Mouse (Mus musculus) monocyte, adult 59 days (primary cell): Measurements from ENCODE around the gene Camk1. TPM values are rescaled to one million over a fixed set of nuclear protein-coding genes. Genes with fewer than 3 reads are reported as not detected.

ENCODE experiments used
- total RNA-seq, 2 experiments: library from RNA; stranded (reverse); gene quantifications; one replicate each; pipeline ENCODE4 v1.2.4; 2023

Camk1 gene
- 10 to 100 TPM; 54.0 to 54.8 TPM for total RNA-seq

DNA sequence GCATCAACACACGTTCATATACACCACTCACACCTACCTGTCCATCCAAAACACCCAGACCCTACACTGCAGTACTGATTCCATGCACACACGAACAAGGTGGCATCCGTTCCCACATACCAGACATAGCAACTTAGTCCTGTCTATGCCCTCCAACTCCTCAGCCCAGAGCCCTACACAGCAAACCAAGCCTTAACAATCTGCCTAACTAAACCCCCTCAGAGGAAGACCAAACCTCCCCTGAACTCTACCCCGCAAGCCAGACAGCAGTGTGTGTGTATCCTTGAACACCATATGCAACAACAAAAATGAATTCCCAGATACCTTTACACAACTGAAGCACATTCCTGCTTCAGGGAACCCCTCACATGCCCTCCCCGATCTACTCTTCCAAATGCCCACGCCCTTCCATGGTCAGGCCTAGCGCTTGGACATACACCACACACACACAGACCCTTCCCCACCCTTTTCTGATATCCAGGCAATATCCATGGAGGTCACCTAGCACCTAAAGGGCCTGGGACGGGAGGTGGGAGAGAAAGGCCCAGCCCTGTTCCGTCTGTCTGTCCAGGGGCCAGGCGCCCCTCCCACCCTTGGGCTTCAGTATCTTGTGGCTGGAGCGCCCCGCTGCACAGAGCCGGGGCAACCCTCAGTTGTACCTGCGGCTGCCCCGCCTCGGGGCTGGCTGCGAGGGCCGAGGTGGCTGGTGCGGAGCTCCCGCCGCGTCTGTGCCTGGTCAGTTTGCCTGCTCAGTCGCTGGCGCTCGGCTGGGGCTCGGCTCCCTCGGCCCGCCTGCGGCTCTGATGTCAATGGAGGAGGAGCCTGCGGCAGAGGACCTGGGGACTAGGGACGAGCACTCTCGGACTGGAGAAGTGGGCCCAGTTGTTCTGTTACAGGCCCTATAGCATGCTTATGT is at the start of gene Camk1:
Camk1 (minus strand) TSS at position 808 of the 916 bp plus-strand sequence.

GRCm38 (mm10) chr6:113388960-113389359 is 45.2 kb upstream of the Camk1 start, which contains the start of gene Ttll3:
Gene Ttll3, plus strand, starts transcription at chr6:113389260.

GRCm38 (mm10) chr6:113377496-113378385 is 34.0 kb upstream of the Camk1 start, which contains the start of the genes Tada3 and Arpc4:
Gene Tada3, minus strand, starts transcription at chr6:113377883.
Gene Arpc4, plus strand, starts transcription at chr6:113378115.

DNA sequence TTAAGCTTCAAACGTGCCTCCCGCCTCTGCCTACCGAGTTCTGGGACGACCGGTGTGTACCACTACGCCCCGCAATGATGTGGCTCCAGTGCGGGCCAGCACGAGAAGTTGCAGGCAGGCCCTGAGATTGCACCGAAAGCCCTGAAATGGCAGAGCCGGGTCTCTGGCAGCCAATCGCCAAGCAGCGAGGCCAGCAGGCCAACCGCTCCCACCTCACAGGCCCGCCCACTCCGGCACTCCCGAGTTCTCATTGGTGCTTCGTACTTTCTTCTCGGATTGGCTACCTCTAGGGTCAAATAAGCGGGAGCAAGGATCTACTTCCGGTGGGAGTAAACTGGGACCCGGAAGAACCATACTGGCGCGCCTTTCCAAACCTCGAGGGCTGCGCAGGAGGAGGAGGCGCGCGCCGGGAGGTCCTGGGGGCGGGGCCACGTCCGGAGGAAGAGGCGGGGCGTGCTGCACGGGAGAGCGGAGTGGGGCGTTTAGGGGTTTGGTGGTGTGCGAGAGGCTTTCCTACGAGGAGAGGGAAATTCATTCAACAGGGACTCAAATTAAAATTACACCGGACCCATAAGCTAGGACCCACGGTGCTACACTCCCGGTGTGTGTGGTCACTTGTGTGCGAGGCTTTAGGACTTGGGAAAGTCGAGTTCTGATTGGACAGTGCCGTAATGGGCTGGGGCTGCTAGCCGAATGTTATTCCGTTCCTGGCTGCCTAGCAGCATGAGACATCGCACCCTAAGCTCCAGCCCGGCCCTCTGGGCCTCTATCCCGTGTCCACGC is 17.1 kb downstream of the Camk1 start, which contains the start of gene Ogg1:
Ogg1 (plus strand) TSS at position 440 of the 783 bp plus-strand sequence.

GRCm38 (mm10) chr6:113306986-113307349 is 36.8 kb downstream of the Camk1 start, which contains the start of gene Brpf1:
Gene Brpf1, plus strand, starts transcription at chr6:113307137.

Other genes with a start within 250 kb of the Camk1 start
- gene Lhfpl4, start 148.6 kb downstream of the Camk1 start, total RNA-seq: under 1 TPM; 0.34 to 0.58 TPM
- 10 to 100 TPM; 60.8 to 64.8 TPM for gene Mtmr14, start 106.1 kb downstream of the Camk1 start, total RNA-seq
- gene Cpne9, start 61.7 kb downstream of the Camk1 start, total RNA-seq: 1 to 10 TPM; 2.2 to 2.4 TPM
- 100 to 1,000 TPM; 146 to 150 TPM for gene Brpf1, start 36.8 kb downstream of the Camk1 start, total RNA-seq
- 10 to 100 TPM; 13.3 to 15.0 TPM for gene Ogg1, start 17.0 kb downstream of the Camk1 start, total RNA-seq
- gene Tada3, start 33.9 kb upstream of the Camk1 start, total RNA-seq: 10 to 100 TPM; 23.0 to 23.8 TPM
- 100 to 1,000 TPM; 479 to 494 TPM for gene Arpc4, start 34.1 kb upstream of the Camk1 start, total RNA-seq
- 10 to 100 TPM; 47.8 to 48.0 TPM for gene Ttll3, start 45.3 kb upstream of the Camk1 start, total RNA-seq
- gene Rpusd3, start 75.4 kb upstream of the Camk1 start, total RNA-seq: 1 to 10 TPM; 1.6 to 1.9 TPM
- not detected for gene Cidec, start 91.8 kb upstream of the Camk1 start, total RNA-seq
- gene Jagn1, start 98.6 kb upstream of the Camk1 start, total RNA-seq: 10 to 100 TPM; 19.0 to 19.3 TPM
- gene Il17re, start 114.5 kb upstream of the Camk1 start, total RNA-seq: 1 to 10 TPM in 1 of 2 experiments, under 1 TPM in 1; 0.68 to 1.2 TPM
- 1 to 10 TPM in 1 of 2 experiments, under 1 TPM in 1; 0.81 to 2.6 TPM for gene Il17rc, start 127.4 kb upstream of the Camk1 start, total RNA-seq
- gene Creld1, start 139.3 kb upstream of the Camk1 start, total RNA-seq: 10 to 100 TPM in 1 of 2 experiments, 1 to 10 TPM in 1; 7.7 to 10.1 TPM
- gene Prrt3, start 157.9 kb upstream of the Camk1 start, total RNA-seq: under 1 TPM in 1 of 2 experiments, not detected in 1; 0.24 TPM
- gene Emc3, start 187.7 kb upstream of the Camk1 start, total RNA-seq: 10 to 100 TPM; 63.3 to 67.2 TPM
- 1 to 10 TPM in 1 of 2 experiments, under 1 TPM in 1; 0.58 to 1.4 TPM for gene Fancd2, start 187.7 kb upstream of the Camk1 start, total RNA-seq